Mouse (Mus musculus) CD4-positive helper T cell, adult 2 months (primary cell): Measurements from ENCODE around the gene Tecpr2.
A peak's percentile ranks its signal among the peaks of the same experiment; 100 is the strongest.
"Not testable (repeated sequence)": the region's sequence is repeated elsewhere in the genome, so short reads cannot be mapped to it uniquely, and the experiment has no call there.

Experiments used
- DNase-seq: peaks from one replicate; pipeline ENCODE4 v3.0.0-alpha.2; 2012; ENCODE audit warnings: low read depth, missing footprints, low spot score

Tecpr2 gene

GRCm38 (mm10) chr12:110889036-110890020, at the start of gene Tecpr2, which contains the start of gene Cinp:
Tecpr2 (plus strand) TSS chr12:110889264.
Cinp (minus strand) TSS chr12:110889145.
- peak; percentile 99 for DNase-seq

- peak; percentile 94 for DNase-seq
Measured at GRCm38 (mm10) chr12:110840348-110841198, 48.5 kb upstream of the Tecpr2 start, which contains the start of gene Mok. Mok (minus strand) TSS chr12:110840939.

GRCm38 (mm10) chr12:110841731-110842493, 47.2 kb upstream of the Tecpr2 start:
- no peak for DNase-seq

- DNase-seq = peak; percentile 82
Measured at GRCm38 (mm10) chr12:110843194-110844048, 45.6 kb upstream of the Tecpr2 start.

GRCm38 (mm10) chr12:110844227-110845130, 44.6 kb upstream of the Tecpr2 start:
- no peak for DNase-seq

GRCm38 (mm10) chr12:110845131-110845880, 43.8 kb upstream of the Tecpr2 start:
- peak; percentile 65 for DNase-seq

- no peak for DNase-seq
Measured at GRCm38 (mm10) chr12:110846191-110846765, 42.8 kb upstream of the Tecpr2 start.

- peak; percentile 65 for DNase-seq
Measured at GRCm38 (mm10) chr12:110850010-110850928, 38.8 kb upstream of the Tecpr2 start, which contains the start of gene Zfp839. Zfp839 (plus strand) TSS chr12:110850253.

GRCm38 (mm10) chr12:110850929-110851256, 38.2 kb upstream of the Tecpr2 start:
- DNase-seq = no peak

GRCm38 (mm10) chr12:110851414-110851813, 37.6 kb upstream of the Tecpr2 start:
- DNase-seq = peak; percentile 68

GRCm38 (mm10) chr12:110851923-110852322, 37.1 kb upstream of the Tecpr2 start:
- DNase-seq = no peak

- no peak for DNase-seq
Measured at GRCm38 (mm10) chr12:110854786-110855737, 34.0 kb upstream of the Tecpr2 start.

GRCm38 (mm10) chr12:110857196-110857595, 31.9 kb upstream of the Tecpr2 start:
- peak; percentile 51 for DNase-seq

GRCm38 (mm10) chr12:110858681-110859080, 30.4 kb upstream of the Tecpr2 start:
- DNase-seq = not testable (repeated sequence)

- DNase-seq = no peak
Measured at GRCm38 (mm10) chr12:110860293-110860692, 28.8 kb upstream of the Tecpr2 start.

GRCm38 (mm10) chr12:110861256-110861655, 27.8 kb upstream of the Tecpr2 start:
- DNase-seq = peak; percentile 72
